Mouse (Mus musculus): Measurements from ENCODE around the gene Pcbp1. TPM values are rescaled to one million over a fixed set of nuclear protein-coding genes. Genes with fewer than 3 reads are reported as not detected.
"Not testable (repeated sequence)": the region's sequence is repeated elsewhere in the genome, so short reads cannot be mapped to it uniquely, and the experiment has no call there.

Gene Pcbp1
- polyA plus RNA-seq (2012; rRNA removed) = 165 and 166 TPM in 2 replicates

DNA sequence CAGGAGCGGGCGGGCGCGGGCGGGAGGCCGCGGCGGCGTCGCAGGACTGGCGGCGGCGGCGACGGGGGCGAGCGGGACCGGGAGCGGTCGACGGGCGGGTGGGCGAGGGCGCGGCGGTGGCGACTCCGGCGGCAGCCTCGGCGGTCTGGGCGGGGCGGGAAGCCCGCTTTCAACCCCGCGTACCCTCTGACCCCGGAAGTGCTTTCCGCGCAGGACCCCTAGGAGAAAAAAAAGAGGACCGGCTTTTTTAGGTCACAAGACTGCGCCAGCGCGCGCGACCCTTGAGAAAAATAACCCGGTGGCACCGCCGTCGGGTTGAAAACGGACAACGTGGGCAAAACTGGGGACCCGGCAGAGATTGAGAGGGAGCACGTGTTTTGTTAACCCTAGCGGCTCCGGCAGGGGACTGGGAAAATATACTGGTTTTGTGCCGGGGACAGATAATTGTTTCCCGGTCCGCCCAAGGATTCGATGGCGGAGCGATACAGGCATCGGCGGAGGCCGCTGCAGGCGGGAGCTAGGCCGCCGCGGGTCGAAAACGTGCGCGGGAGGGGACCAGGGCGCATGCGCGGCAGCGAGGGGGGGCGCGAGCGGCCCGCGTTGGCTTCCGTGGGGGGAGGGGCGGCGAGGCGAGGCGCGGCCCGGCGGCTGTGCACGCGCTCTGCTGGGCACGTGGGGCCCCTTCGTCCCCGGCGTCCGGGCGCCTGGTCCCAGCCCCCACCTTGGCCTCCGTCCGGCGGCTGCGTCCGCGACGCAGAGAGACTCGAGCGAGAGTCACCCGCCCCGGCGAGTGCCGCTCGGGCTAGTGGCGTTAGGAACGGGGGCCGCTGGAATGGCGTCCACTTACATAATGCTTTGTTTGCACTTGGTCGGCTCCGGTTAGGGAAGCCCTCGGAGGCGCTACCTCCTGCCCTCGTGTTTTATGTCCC is at the start of gene Pcbp1:
Gene Pcbp1 (minus strand): TSS at position 290 of the 929 bp plus-strand sequence.
- under 1% methylated on average over 108 of the region's 120 CpGs for WGBS
- peak; percentile 14 for TF ChIP-seq POLR2A (IDR thresholded peaks at IDR 0.05; ENCODE audit: low read depth, low read length)
- TF ChIP-seq CTCF (conservative IDR thresholded peaks at IDR 0.05; ENCODE audit: insufficient read depth, insufficient read length, low read depth, low read length) = no peak
- peaks cover 12% of the 10 kb centered on the region for H3K4me1 ChIP-seq (ENCODE audit: control insufficient read depth, insufficient read depth, low read length)
- peak within 1 kb of the TSS; percentile 100 for H3K27ac ChIP-seq (ENCODE audit: insufficient read depth, low read depth, low read length)
- H3K36me3 ChIP-seq (ENCODE audit: control insufficient read depth, insufficient read depth, low read length) = peaks cover 2% of the 10 kb centered on the region; the same call in 1 of the 2 replicates
- H3K27me3 ChIP-seq (replicated peaks; ENCODE audit: control insufficient read depth, insufficient read depth, low read length) = no peaks in the 10 kb centered on the region
- peak within 1 kb of the TSS; percentile 94 for H3K4me3 ChIP-seq (ENCODE audit: insufficient read depth, low read depth, low read length)
- peak; percentile 97 for DNase-seq

DNA sequence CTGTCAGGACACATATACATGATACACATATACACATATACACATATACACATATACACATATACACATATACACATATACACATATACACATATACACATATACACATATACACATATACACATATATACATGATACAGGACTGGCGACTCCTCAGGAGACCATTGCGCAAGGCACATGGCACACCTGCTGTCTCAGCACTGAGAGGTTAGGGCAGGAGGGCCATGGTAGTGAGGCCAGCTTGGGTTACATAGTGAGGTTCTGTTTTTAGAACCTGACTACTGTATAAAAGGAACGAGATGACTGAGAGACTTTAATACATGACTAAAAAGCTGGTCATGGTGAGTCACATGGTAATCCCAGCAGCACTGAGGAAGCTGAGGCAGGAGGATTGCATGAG is 48.4 kb upstream of the Pcbp1 start:
- DNase-seq = no peak
- Histone ChIP-seq H3K27me3 (replicated peaks; ENCODE audit: control insufficient read depth, insufficient read depth, low read length) (no peaks in the 10 kb centered on the region), H3K36me3 (ENCODE audit: control insufficient read depth, insufficient read depth, low read length) (no peaks in the 10 kb centered on the region), H3K4me1 (ENCODE audit: control insufficient read depth, insufficient read depth, low read length) (peaks cover 7% of the 10 kb centered on the region; the same call in 1 of the 2 replicates), H3K4me3 (ENCODE audit: insufficient read depth, low read depth, low read length) (no peak overlapping the region), H3K27ac (ENCODE audit: insufficient read depth, low read depth, low read length) (no peak overlapping the region)
- WGBS = 92% methylated on average over 3 of the region's 3 CpGs
- TF ChIP-seq CTCF (conservative IDR thresholded peaks at IDR 0.05; ENCODE audit: insufficient read depth, insufficient read length, low read depth, low read length) = no peak
- TF ChIP-seq POLR2A (IDR thresholded peaks at IDR 0.05; ENCODE audit: low read depth, low read length) = no peak

DNA sequence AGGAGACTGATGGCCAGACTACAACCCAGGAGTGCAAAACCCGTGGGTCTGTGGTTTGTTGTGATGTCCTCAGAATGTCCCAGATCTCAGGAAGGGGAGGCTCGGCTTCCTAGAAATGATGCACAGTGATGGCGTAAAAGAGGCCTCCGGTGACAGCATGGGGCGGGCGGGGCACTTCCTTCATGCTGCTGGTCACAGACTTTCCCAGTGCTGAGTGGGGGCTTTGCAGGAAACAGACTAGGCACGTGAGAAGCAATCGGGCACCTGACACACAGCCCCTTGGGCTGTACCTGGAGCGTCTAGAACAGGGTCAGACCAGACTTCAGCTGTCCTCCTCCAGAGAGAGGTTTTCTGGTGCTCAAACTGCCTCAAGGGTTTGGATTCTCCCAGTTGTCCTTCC is 44.7 kb upstream of the Pcbp1 start:
- H3K27me3 ChIP-seq (replicated peaks; ENCODE audit: control insufficient read depth, insufficient read depth, low read length) = no peaks in the 10 kb centered on the region
- H3K4me3 ChIP-seq (ENCODE audit: insufficient read depth, low read depth, low read length) = no peak overlapping the region
- no peak overlapping the region for H3K27ac ChIP-seq (ENCODE audit: insufficient read depth, low read depth, low read length)
- no peaks in the 10 kb centered on the region for H3K4me1 ChIP-seq (ENCODE audit: control insufficient read depth, insufficient read depth, low read length)
- TF ChIP-seq CTCF (conservative IDR thresholded peaks at IDR 0.05; ENCODE audit: insufficient read depth, insufficient read length, low read depth, low read length) (no peak), POLR2A (IDR thresholded peaks at IDR 0.05; ENCODE audit: low read depth, low read length) (no peak)
- peak; percentile 30 for DNase-seq
- WGBS = 62% methylated on average over 9 of the region's 9 CpGs
- H3K36me3 ChIP-seq (ENCODE audit: control insufficient read depth, insufficient read depth, low read length) = no peaks in the 10 kb centered on the region

DNA sequence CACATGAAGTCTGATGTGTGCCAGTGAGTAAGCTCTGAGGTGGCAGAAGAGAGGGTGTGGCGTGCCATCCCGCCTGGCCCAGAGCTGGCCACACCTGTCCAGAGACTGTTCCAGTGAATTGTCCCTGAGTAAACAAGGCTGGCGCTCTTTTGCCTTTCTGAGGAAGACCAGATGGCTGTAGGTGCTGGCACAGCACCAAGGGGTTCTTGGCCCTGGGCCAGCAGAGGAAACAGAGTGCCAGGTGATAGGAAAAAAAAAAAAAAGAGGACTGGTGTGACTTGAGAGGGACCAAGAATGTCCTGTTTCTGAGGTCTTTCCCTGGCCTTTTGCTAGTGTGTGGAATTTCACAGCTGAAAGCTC is 43.3 kb upstream of the Pcbp1 start:
- no peaks in the 10 kb centered on the region for H3K27me3 ChIP-seq (replicated peaks; ENCODE audit: control insufficient read depth, insufficient read depth, low read length)
- H3K27ac ChIP-seq (ENCODE audit: insufficient read depth, low read depth, low read length) = no peak overlapping the region
- TF ChIP-seq CTCF (conservative IDR thresholded peaks at IDR 0.05; ENCODE audit: insufficient read depth, insufficient read length, low read depth, low read length) (no peak), POLR2A (IDR thresholded peaks at IDR 0.05; ENCODE audit: low read depth, low read length) (no peak)
- H3K4me3 ChIP-seq (ENCODE audit: insufficient read depth, low read depth, low read length) = no peak overlapping the region
- 0 out of 2 replicates have a peak, but pooled peaks cover 2% of the 10 kb centered on the region for H3K36me3 ChIP-seq (ENCODE audit: control insufficient read depth, insufficient read depth, low read length)
- 47% methylated on average over 3 of the region's 3 CpGs for WGBS
- DNase-seq = peak; percentile 53
- no peaks in the 10 kb centered on the region for H3K4me1 ChIP-seq (ENCODE audit: control insufficient read depth, insufficient read depth, low read length)

DNA sequence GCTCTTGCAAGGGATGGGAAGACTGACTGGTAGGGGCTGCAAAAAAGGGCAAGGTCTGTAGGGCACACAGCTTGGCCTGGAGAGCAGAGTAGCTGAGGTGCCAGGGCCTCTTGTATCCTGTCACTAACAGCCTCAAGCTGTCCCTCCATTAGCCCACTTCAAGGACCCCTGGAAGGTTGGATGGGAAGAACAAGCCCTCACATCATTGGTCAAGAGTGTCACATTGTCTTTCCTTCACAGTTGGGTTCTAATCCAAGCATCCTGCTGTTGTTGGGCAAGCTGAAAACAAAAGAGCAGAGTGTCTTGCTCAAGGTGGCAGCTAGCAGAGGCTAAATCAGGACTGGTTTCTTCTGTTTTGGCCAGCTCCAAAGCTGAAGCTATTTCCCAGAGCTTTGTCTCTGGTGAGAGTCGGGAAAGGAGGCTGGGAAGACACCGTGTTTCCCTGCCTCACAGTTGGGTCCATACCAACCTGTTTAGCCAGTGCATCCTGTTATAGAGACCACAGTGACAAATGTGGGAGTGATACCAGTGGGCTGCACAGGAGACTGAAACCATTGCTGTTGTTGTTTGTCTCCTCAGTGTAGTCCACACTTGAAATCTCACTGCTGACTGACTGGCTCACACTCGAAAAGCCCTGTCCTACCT is 42.8 kb upstream of the Pcbp1 start:
- Histone ChIP-seq H3K27me3 (replicated peaks; ENCODE audit: control insufficient read depth, insufficient read depth, low read length) (no peaks in the 10 kb centered on the region), H3K4me1 (ENCODE audit: control insufficient read depth, insufficient read depth, low read length) (no peaks in the 10 kb centered on the region), H3K36me3 (ENCODE audit: control insufficient read depth, insufficient read depth, low read length) (peaks cover 3% of the 10 kb centered on the region; the same call in 1 of the 2 replicates), H3K27ac (ENCODE audit: insufficient read depth, low read depth, low read length) (no peak overlapping the region), H3K4me3 (ENCODE audit: insufficient read depth, low read depth, low read length) (no peak overlapping the region)
- 53% methylated on average over 3 of the region's 3 CpGs for WGBS
- DNase-seq = no peak
- no peak for TF ChIP-seq CTCF (conservative IDR thresholded peaks at IDR 0.05; ENCODE audit: insufficient read depth, insufficient read length, low read depth, low read length)
- TF ChIP-seq POLR2A (IDR thresholded peaks at IDR 0.05; ENCODE audit: low read depth, low read length) = no peak

DNA sequence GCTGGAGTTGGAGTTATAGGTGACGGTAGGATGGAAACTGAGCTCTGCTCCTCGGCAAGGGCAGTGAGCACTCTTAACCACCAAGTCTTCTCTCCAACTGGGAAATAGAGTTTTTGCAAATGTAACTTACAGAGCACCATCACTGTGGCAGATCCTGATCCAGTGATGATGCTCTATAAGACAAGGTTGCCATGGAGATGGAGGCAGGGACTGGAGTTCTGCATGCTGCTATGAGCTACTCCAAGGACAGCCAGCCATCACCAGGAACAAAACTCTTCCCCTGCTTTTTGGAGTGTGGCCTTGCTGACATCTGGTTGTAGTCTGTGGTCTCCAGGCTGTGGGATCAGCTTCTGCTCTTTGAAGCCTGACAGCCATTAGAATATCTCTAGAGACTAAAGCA is 39.7 kb upstream of the Pcbp1 start:
- DNase-seq = no peak
- Histone ChIP-seq H3K27ac (ENCODE audit: insufficient read depth, low read depth, low read length) (no peak overlapping the region), H3K4me1 (ENCODE audit: control insufficient read depth, insufficient read depth, low read length) (no peaks in the 10 kb centered on the region), H3K4me3 (ENCODE audit: insufficient read depth, low read depth, low read length) (no peak overlapping the region), H3K27me3 (replicated peaks; ENCODE audit: control insufficient read depth, insufficient read depth, low read length) (no peaks in the 10 kb centered on the region), H3K36me3 (ENCODE audit: control insufficient read depth, insufficient read depth, low read length) (peaks cover 3% of the 10 kb centered on the region; the same call in 1 of the 2 replicates)
- TF ChIP-seq POLR2A (IDR thresholded peaks at IDR 0.05; ENCODE audit: low read depth, low read length) (no peak), CTCF (conservative IDR thresholded peaks at IDR 0.05; ENCODE audit: insufficient read depth, insufficient read length, low read depth, low read length) (no peak)
- 96% methylated on average over 2 of the region's 2 CpGs for WGBS

DNA sequence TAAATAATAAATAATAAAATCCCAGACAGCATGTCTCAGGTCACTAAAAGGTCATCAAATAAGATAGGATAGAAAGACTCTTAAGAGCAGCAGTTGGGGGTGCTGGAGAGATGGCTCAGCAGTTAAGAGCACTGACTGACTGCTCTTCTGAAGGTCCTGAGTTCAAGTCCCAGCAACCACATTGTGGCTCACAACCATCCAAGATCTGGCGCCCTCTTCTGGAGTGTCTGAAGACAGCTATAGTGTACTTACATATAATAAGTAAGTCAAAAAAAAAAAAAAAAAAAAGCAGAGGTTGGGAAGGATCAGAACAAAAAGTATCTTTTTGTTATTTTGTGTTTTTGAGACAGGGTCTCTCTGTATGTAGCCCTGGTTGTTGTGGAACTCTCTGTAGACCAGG is 31.1 kb upstream of the Pcbp1 start:
- WGBS = 88% methylated on average over 1 of the region's 1 CpGs

More for the DNA sequence above, 31.1 kb upstream of the Pcbp1 start:
- H3K4me3 ChIP-seq (ENCODE audit: insufficient read depth, low read depth, low read length); H3K36me3 ChIP-seq (ENCODE audit: control insufficient read depth, insufficient read depth, low read length); H3K27me3 ChIP-seq (replicated peaks; ENCODE audit: control insufficient read depth, insufficient read depth, low read length); H3K27ac ChIP-seq (ENCODE audit: insufficient read depth, low read depth, low read length); H3K4me1 ChIP-seq (ENCODE audit: control insufficient read depth, insufficient read depth, low read length): not testable (repeated sequence)
- TF ChIP-seq CTCF (conservative IDR thresholded peaks at IDR 0.05; ENCODE audit: insufficient read depth, insufficient read length, low read depth, low read length) = 0 out of 2 replicates have a peak, but pooled peaks have one; percentile 1
- DNase-seq = peak; percentile 25
